Mouse (Mus musculus) stomach, postnatal 0 days (tissue): ENCODE results near the gene Il9r. TPM values are rescaled to one million over a fixed set of nuclear protein-coding genes. Genes with fewer than 3 reads are reported as not detected.

Experiments
- ATAC-seq: fragments of 200-750 bp; cut with Nextera tagmentation; 2 replicates; pipeline ENCODE4 v1.8.0; 2017; ENCODE audit not compliant: low FRiP score, low TSS enrichment
- DNase-seq: peaks from one replicate; pipeline ENCODE4 v3.0.0-alpha.2; 2016; ENCODE audit warnings: low spot score
- H3K27ac ChIP-seq: fragments of 300-500 bp; sonication (generic); replicated peaks from 2 replicates; pipeline ENCODE4 v1.5.1; 2014; ENCODE audit warnings: mild to moderate bottlenecking, control low read depth
- H3K27me3 ChIP-seq: fragments of 300-500 bp; sonication (generic); 2 replicates; pipeline ENCODE4 v1.6.1; 2014; ENCODE audit warnings: low read length; ENCODE audit not compliant: control insufficient read depth, insufficient read depth
- H3K36me3 ChIP-seq: fragments of 300-500 bp; sonication (generic); 2 replicates; pipeline ENCODE4 v1.6.1; 2014; ENCODE audit warnings: low read length, mixed read lengths; ENCODE audit not compliant: control insufficient read depth, insufficient read depth
- H3K4me1 ChIP-seq: fragments of 300-500 bp; sonication (generic); replicated peaks from 2 replicates; pipeline ENCODE4 v1.6.1; 2014; ENCODE audit warnings: antibody characterized with exemption; ENCODE audit not compliant: control insufficient read depth, insufficient read depth
- H3K4me2 ChIP-seq: fragments of 300-500 bp; sonication (generic); replicated peaks from 2 replicates; pipeline ENCODE4 v1.6.1; 2014; ENCODE audit warnings: low read depth, mild to moderate bottlenecking, control low read depth, moderate library complexity
- H3K4me3 ChIP-seq: fragments of 300-500 bp; sonication (generic); 2 replicates; pipeline ENCODE4 v1.5.1; 2014; ENCODE audit warnings: low read depth, low read length, control low read depth
- H3K9ac ChIP-seq: fragments of 300-500 bp; sonication (generic); 2 replicates; pipeline ENCODE4 v1.6.1; 2014; ENCODE audit warnings: mild to moderate bottlenecking, low read length, control low read depth, mixed read lengths
- H3K9me3 ChIP-seq: fragments of 300-500 bp; sonication (generic); 2 replicates; pipeline ENCODE4 v1.6.1; 2016; ENCODE audit warnings: low read length; ENCODE audit not compliant: control insufficient read depth
- CTCF ChIP-seq: IDR thresholded peaks from 2 replicates; pipeline ENCODE4 v1.5.1; 2016; ENCODE audit warnings: antibody characterized with exemption, low read depth, mild to moderate bottlenecking, moderate library complexity
- EP300 ChIP-seq: optimal IDR thresholded peaks from 2 replicates; pipeline ENCODE3; 2016; ENCODE audit warnings: antibody characterized with exemption
- WGBS: fragments of 180-500 bp; shearing (Covaris S2); extraction: QIAGEN DNeasy Blood & Tissue Kit; methylation state at CpG from one replicate; pipeline ENCODE4 v1.1.7; 2014; 5-methylcytosine and 5-hydroxymethylcytosine counted together
- polyA plus RNA-seq: library from polyadenylated mRNA; unstranded; fragments of >200 nt; fragmentation: Nextera tagmentation; extraction: Ambion mirVana; gene quantifications from 2 replicates; pipeline ENCODE4 v1.2.1, GENCODE M21; 2015

Il9r gene
- polyA plus RNA-seq, 1 experiment from 2014 or later = not detected

DNA sequence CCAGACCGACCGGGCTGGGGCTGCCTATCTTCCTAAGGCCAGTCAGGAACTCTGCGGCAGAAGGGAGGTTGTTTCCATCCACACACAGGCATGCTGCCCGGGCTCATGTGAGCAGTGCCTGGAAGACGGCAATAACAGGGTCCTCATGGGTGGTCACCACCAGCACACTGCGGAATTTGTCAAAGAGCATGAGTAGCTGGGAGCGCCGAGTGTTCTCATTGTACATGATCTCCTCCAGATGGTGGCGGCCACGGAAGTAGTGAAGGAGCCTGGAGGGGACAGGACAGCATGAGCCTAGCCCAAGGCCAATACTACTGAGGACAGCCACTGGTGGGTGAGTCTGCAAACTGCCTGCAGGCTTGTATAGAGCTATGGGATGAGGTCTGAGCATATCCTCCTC, 32.8 kb upstream of the Il9r start:
- Histone ChIP-seq H3K9me3 (no peaks in the 10 kb centered on the region), H3K4me2 (no peak overlapping the region), H3K4me1 (peaks cover 4% of the 10 kb centered on the region; the same call in 1 of the 2 replicates), H3K4me3 (no peak overlapping the region), H3K36me3 (peaks cover 15% of the 10 kb centered on the region), H3K27ac (no peak overlapping the region), H3K9ac (no peak overlapping the region), H3K27me3 (no peaks in the 10 kb centered on the region)
- ATAC-seq (0 out of 2 replicates have a peak, but pooled peaks have one; percentile 21), DNase-seq (no peak)
- TF ChIP-seq EP300 (no peak), CTCF (no peak)
- WGBS = 64% methylated on average over 10 of the region's 10 CpGs

DNA sequence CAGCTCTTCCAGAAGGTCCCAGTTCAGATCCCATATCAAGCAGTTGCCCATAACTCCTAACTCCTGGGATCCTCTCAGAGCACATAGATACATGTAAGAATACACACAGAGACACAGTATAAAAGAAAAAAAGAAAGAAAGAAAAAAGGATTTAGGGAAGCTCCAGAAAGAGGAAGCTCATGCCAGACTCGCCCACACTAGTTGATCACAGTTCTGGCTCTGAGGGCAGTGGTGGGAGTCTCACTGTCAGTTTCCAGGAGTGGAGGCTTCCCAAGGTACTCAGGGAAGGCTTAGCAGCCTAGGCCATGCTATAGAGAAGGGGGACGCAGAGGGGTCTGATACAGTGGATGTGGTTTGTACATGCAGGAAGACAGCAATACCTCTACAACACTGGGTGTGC, 31.0 kb upstream of the Il9r start:
- DNase-seq (no peak), ATAC-seq (no peak)
- no peak overlapping the region for H3K9ac ChIP-seq
- H3K4me1 ChIP-seq = peaks cover 8% of the 10 kb centered on the region
- no peak overlapping the region for H3K27ac ChIP-seq
- H3K4me2 ChIP-seq = no peak overlapping the region
- peaks cover 15% of the 10 kb centered on the region for H3K36me3 ChIP-seq
- no peaks in the 10 kb centered on the region for H3K9me3 ChIP-seq
- H3K27me3 ChIP-seq = no peaks in the 10 kb centered on the region
- H3K4me3 ChIP-seq = no peak overlapping the region
- 92% methylated on average over 2 of the region's 2 CpGs for WGBS
- TF ChIP-seq CTCF (no peak), EP300 (no peak)

- 73% methylated on average over 4 of the region's 4 CpGs for WGBS
These were observed 30.1 kb upstream of the Il9r start for GRCm38 (mm10) chr11:32230220-32230619.

GRCm38 (mm10) chr11:32228292-32228845, 28.3 kb upstream of the Il9r start:
- ATAC-seq (no peak), DNase-seq (no peak)
- Histone ChIP-seq H3K4me2 (no peak overlapping the region), H3K4me1 (peaks cover 18% of the 10 kb centered on the region), H3K27me3 (no peaks in the 10 kb centered on the region), H3K9me3 (no peaks in the 10 kb centered on the region), H3K27ac (no peak overlapping the region), H3K4me3 (no peak overlapping the region), H3K36me3 (peaks cover 8% of the 10 kb centered on the region), H3K9ac (no peak overlapping the region)
- 92% methylated on average over 3 of the region's 3 CpGs for WGBS
- TF ChIP-seq CTCF (no peak), EP300 (no peak)

More at GRCm38 (mm10) chr11:32230220-32230619, 30.1 kb upstream of the Il9r start:
- Histone ChIP-seq H3K36me3 (peaks cover 15% of the 10 kb centered on the region), H3K27me3 (no peaks in the 10 kb centered on the region), H3K4me2 (no peak overlapping the region), H3K9ac (no peak overlapping the region), H3K9me3 (no peaks in the 10 kb centered on the region), H3K4me1 (peaks cover 8% of the 10 kb centered on the region), H3K4me3 (no peak overlapping the region), H3K27ac (no peak overlapping the region)
- ATAC-seq (no peak), DNase-seq (no peak)
- TF ChIP-seq CTCF = no peak
- TF ChIP-seq EP300 = no peak

- no peak for DNase-seq
- H3K9ac ChIP-seq = no peak overlapping the region
- TF ChIP-seq CTCF = no peak
- no peak for TF ChIP-seq EP300
- peaks cover 22% of the 10 kb centered on the region for H3K4me1 ChIP-seq
- ATAC-seq = no peak
- H3K9me3 ChIP-seq = no peaks in the 10 kb centered on the region
- no peak overlapping the region for H3K4me2 ChIP-seq
- H3K27me3 ChIP-seq = no peaks in the 10 kb centered on the region
- H3K4me3 ChIP-seq = no peak overlapping the region
- WGBS = 83% methylated on average over 9 of the region's 9 CpGs
- no peak overlapping the region for H3K27ac ChIP-seq
- peaks cover 7% of the 10 kb centered on the region for H3K36me3 ChIP-seq
These were observed 27.5 kb upstream of the Il9r start for GRCm38 (mm10) chr11:32227555-32227954.

- Histone ChIP-seq H3K4me3 (peak overlapping the region; percentile 65), H3K36me3 (peaks cover 7% of the 10 kb centered on the region), H3K4me2 (peak overlapping the region; percentile 89), H3K4me1 (peaks cover 25% of the 10 kb centered on the region), H3K27me3 (no peaks in the 10 kb centered on the region), H3K9me3 (no peaks in the 10 kb centered on the region), H3K27ac (peak overlapping the region; percentile 93; the same call in 1 of the 2 replicates), H3K9ac (peak overlapping the region; percentile 74)
- no peak for TF ChIP-seq CTCF
- TF ChIP-seq EP300 = no peak
- DNase-seq = no peak
- ATAC-seq = no peak
- 17% methylated on average over 1 of the region's 1 CpGs for WGBS
These were observed 27.0 kb upstream of the Il9r start for GRCm38 (mm10) chr11:32227041-32227440.
